Mouse (Mus musculus) small intestine, adult 2 months (tissue): Measurements from ENCODE around the gene Hesx1.
"Not testable (repeated sequence)": the region's sequence is repeated elsewhere in the genome, so short reads cannot be mapped to it uniquely, and the experiment has no call there.

Experiments used
- CTCF ChIP-seq: fragments of 200-500 bp; IDR thresholded peaks from 2 replicates; pipeline ENCODE4 v1.5.1; 2012; ENCODE audit warnings: low read depth, mild to moderate bottlenecking, control low read depth, inconsistent platforms, low read length, moderate library complexity, mixed read lengths; ENCODE audit not compliant: insufficient replicate concordance, insufficient read length; ENCODE audit errors: extremely low read depth
- POLR2A ChIP-seq: fragments of 200-500 bp; IDR thresholded peaks from 2 replicates; pipeline ENCODE4 v1.6.1; 2012; ENCODE audit warnings: low read depth, mild to moderate bottlenecking, control low read depth, inconsistent platforms, low read length, moderate library complexity

DNA sequence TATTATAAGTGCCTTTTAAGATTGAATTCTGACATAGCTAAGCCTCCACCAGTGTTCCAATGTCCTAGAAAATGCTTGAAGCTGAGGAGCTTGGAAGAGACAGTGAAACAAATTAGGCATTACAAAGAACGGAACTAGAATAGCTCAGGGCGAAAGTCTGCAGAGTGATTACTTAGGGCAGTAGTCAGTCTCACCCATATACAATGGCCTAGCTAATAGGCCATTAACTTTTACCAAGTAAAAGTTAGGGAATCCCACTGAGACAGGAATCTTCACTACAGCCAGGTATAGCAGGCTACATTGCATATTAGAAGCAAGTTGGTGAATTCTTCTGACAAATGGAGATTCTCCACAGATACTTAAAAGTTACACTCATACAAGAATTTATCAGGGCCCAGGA is 38.1 kb upstream of the Hesx1 start:
- not testable (repeated sequence) for TF ChIP-seq CTCF, POLR2A
